Mouse (Mus musculus) gastrocnemius, adult 2 months (tissue): ENCODE results near the gene Ncf4. TPM values are rescaled to one million over a fixed set of nuclear protein-coding genes. Genes with fewer than 3 reads are reported as not detected.
"Not testable (repeated sequence)": the region's sequence is repeated elsewhere in the genome, so short reads cannot be mapped to it uniquely, and the experiment has no call there.

Experiments used
- DNase-seq: peaks from one replicate; pipeline ENCODE4 v3.0.0; 2022
- H3K27ac ChIP-seq: fragments of 200-600 bp; 2 replicates; pipeline ENCODE4 v1.8.1; 2022; ENCODE audit warnings: mild to moderate bottlenecking
- H3K4me3 ChIP-seq: fragments of 200-600 bp; 2 replicates; pipeline ENCODE4 v1.8.1; 2022; ENCODE audit warnings: mild to moderate bottlenecking, moderate library complexity
- CTCF ChIP-seq: fragments of 200-600 bp; IDR thresholded peaks from 2 replicates; pipeline ENCODE4 v1.8.1; 2022; ENCODE audit warnings: antibody characterized with exemption, mild to moderate bottlenecking, moderate library complexity
- intact Hi-C: fragments of 180-260 bp; cut with DNase I; formaldehyde crosslinking; loops from one replicate; pipeline ENCODE4 v1.15.1; 2025
- total RNA-seq, 2 experiments: library from RNA; stranded (reverse); gene quantifications; 2 replicates each; pipeline ENCODE4 v1.2.3; 2021

Ncf4 gene
- total RNA-seq, 2 experiments from 2014 or later, result 1.2 TPM; not detected in 1

- peak overlapping the region; percentile 93 for H3K27ac ChIP-seq
- H3K4me3 ChIP-seq, result peak overlapping the region; percentile 47
- DNase-seq, result peak; percentile 74
- intact Hi-C loops, result no loop called here
- peak; percentile 97 for TF ChIP-seq CTCF
Measured at GRCm38 (mm10) chr15:78239453-78239852, 5.1 kb upstream of the Ncf4 start.

GRCm38 (mm10) chr15:78239956-78240617 is 4.5 kb upstream of the Ncf4 start:
- intact Hi-C loops, result loop anchor here (5.0 to 10.0 kb wide), 2 partner anchors 55 to 162 kb away; no protein-coding TSS in a partner anchor

GRCm38 (mm10) chr15:78241335-78241734 is 3.3 kb upstream of the Ncf4 start:
- H3K27ac ChIP-seq, result peak overlapping the region; percentile 93
- peak overlapping the region; percentile 51 for H3K4me3 ChIP-seq
- DNase-seq, result peak; percentile 84
- TF ChIP-seq CTCF, result no peak
- intact Hi-C loops, result loop anchor here (1.0 to 10.0 kb wide), 3 partner anchors 36 to 161 kb away; no protein-coding TSS in a partner anchor

More at GRCm38 (mm10) chr15:78239956-78240617, 4.5 kb upstream of the Ncf4 start:
- DNase-seq, result peak; percentile 84
- Histone ChIP-seq H3K4me3 (peak overlapping the region; percentile 51), H3K27ac (peak overlapping the region; percentile 93)
- TF ChIP-seq CTCF, result no peak

GRCm38 (mm10) chr15:78243061-78243460 is 1.5 kb upstream of the Ncf4 start:
- H3K4me3 ChIP-seq, result peak overlapping the region; percentile 51
- H3K27ac ChIP-seq, result peak overlapping the region; percentile 93
- intact Hi-C loops, result loop anchor here (5.0 to 10.0 kb wide), 2 partner anchors 58 to 159 kb away; no protein-coding TSS in a partner anchor
- DNase-seq, result peak; percentile 85
- no peak for TF ChIP-seq CTCF

- DNase-seq, result no peak
- intact Hi-C loops, result loop anchor here (5.0 to 10.0 kb wide), 2 partner anchors 59 to 159 kb away; no protein-coding TSS in a partner anchor
- Histone ChIP-seq H3K4me3 (no peak overlapping the region), H3K27ac (peak overlapping the region; percentile 93)
- no peak for TF ChIP-seq CTCF
Measured at GRCm38 (mm10) chr15:78243774-78244173, 827 bp upstream of the Ncf4 start.

- no peak overlapping the region for H3K4me3 ChIP-seq
- no peak for TF ChIP-seq CTCF
- intact Hi-C loops, result loop anchor here (10.0 kb wide), 1 partner anchor 62 kb away; no protein-coding TSS in a partner anchor
- peak overlapping the region; percentile 20; the same call in 1 of the 2 replicates for H3K27ac ChIP-seq
- DNase-seq, result no peak
Measured at GRCm38 (mm10) chr15:78246143-78247116, 1.8 kb downstream of the Ncf4 start.

- intact Hi-C loops, result loop anchor here (10.0 kb wide), 1 partner anchor 63 kb away; no protein-coding TSS in a partner anchor
- no peak for TF ChIP-seq CTCF
- no peak for DNase-seq
- H3K4me3 ChIP-seq, result no peak overlapping the region
- no peak overlapping the region; the same call in 1 of the 2 replicates for H3K27ac ChIP-seq
Measured at GRCm38 (mm10) chr15:78247659-78248058, 3.1 kb downstream of the Ncf4 start.

GRCm38 (mm10) chr15:78248410-78248809 is 3.8 kb downstream of the Ncf4 start:
- no peak overlapping the region for H3K27ac ChIP-seq

GRCm38 (mm10) chr15:78254751-78255150 is 10.2 kb downstream of the Ncf4 start:
- DNase-seq, result peak; percentile 54
- intact Hi-C loops, result loop anchor here (5.0 kb wide), 1 partner anchor 168 kb away; no protein-coding TSS in a partner anchor
- peak; percentile 58 for TF ChIP-seq CTCF
- Histone ChIP-seq H3K4me3 (no peak overlapping the region), H3K27ac (no peak overlapping the region)

More at GRCm38 (mm10) chr15:78248410-78248809, 3.8 kb downstream of the Ncf4 start:
- DNase-seq, result no peak
- intact Hi-C loops, result loop anchor here (10.0 kb wide), 1 partner anchor 64 kb away; no protein-coding TSS in a partner anchor
- TF ChIP-seq CTCF, result no peak
- no peak overlapping the region for H3K4me3 ChIP-seq

- intact Hi-C loops, result loop anchor here (1.0 to 5.0 kb wide), 4 partner anchors 65 to 166 kb away; no protein-coding TSS in a partner anchor
- H3K27ac ChIP-seq, H3K4me3 ChIP-seq, DNase-seq: not testable (repeated sequence)
Measured at GRCm38 (mm10) chr15:78256602-78257259, 12.1 kb downstream of the Ncf4 start.

- intact Hi-C loops, result loop anchor here (1.0 to 5.0 kb wide), 4 partner anchors 64 to 165 kb away; no protein-coding TSS in a partner anchor
- TF ChIP-seq CTCF, result peak; percentile 94; the same call in 1 of the 2 replicates
- Histone ChIP-seq H3K27ac (peak overlapping the region; percentile 69), H3K4me3 (no peak overlapping the region)
- DNase-seq, result peak; percentile 66
Measured at GRCm38 (mm10) chr15:78257326-78258050, 12.9 kb downstream of the Ncf4 start.
